Mouse (Mus musculus) intestine, postnatal 0 days (tissue): ENCODE results near the gene Acadsb. TPM values are rescaled to one million over a fixed set of nuclear protein-coding genes. Genes with fewer than 3 reads are reported as not detected.

Source experiments
- ATAC-seq: fragments of 200-750 bp; cut with Nextera tagmentation; 2 replicates; pipeline ENCODE4 v1.8.0; 2017; ENCODE audit warnings: mild to moderate bottlenecking, moderate TSS enrichment, moderate library complexity
- H3K27ac ChIP-seq: fragments of 300-500 bp; sonication (generic); 2 replicates; pipeline ENCODE4 v1.5.1; 2014; ENCODE audit warnings: mild to moderate bottlenecking, low read depth, low read length, moderate library complexity
- H3K27me3 ChIP-seq: fragments of 300-500 bp; sonication (generic); replicated peaks from 2 replicates; pipeline ENCODE4 v1.6.1; 2014; ENCODE audit warnings: low read length, mixed read lengths; ENCODE audit not compliant: control insufficient read depth, insufficient read depth
- H3K36me3 ChIP-seq: fragments of 300-500 bp; sonication (generic); 2 replicates; pipeline ENCODE4 v1.6.1; 2014; ENCODE audit warnings: mild to moderate bottlenecking, moderate library complexity; ENCODE audit not compliant: control insufficient read depth, insufficient read depth
- H3K4me1 ChIP-seq: fragments of 300-500 bp; sonication (generic); replicated peaks from 2 replicates; pipeline ENCODE4 v1.6.1; 2014; ENCODE audit warnings: antibody characterized with exemption, low read length, mixed read lengths; ENCODE audit not compliant: control insufficient read depth, insufficient read depth
- H3K4me2 ChIP-seq: fragments of 300-500 bp; sonication (generic); replicated peaks from 2 replicates; pipeline ENCODE4 v1.6.1; 2014; ENCODE audit warnings: low read depth, mild to moderate bottlenecking, moderate library complexity
- H3K4me3 ChIP-seq: fragments of 300-500 bp; sonication (generic); 2 replicates; pipeline ENCODE4 v1.5.1; 2014; ENCODE audit warnings: low read depth, low read length
- H3K9ac ChIP-seq: fragments of 300-500 bp; sonication (generic); 2 replicates; pipeline ENCODE4 v1.6.1; 2014; ENCODE audit warnings: mild to moderate bottlenecking, low read depth, low read length
- H3K9me3 ChIP-seq: fragments of 300-500 bp; sonication (generic); 2 replicates; pipeline ENCODE4 v1.6.1; 2016; ENCODE audit warnings: mixed run types; ENCODE audit not compliant: control insufficient read depth
- CTCF ChIP-seq: sonication (generic); IDR thresholded peaks from 2 replicates; pipeline ENCODE4 v1.5.1; 2016; ENCODE audit warnings: low read depth, mild to moderate bottlenecking, control low read depth, antibody characterized with exemption, moderate library complexity
- WGBS: fragments of 180-500 bp; shearing (Covaris S2); extraction: QIAGEN DNeasy Blood & Tissue Kit; methylation state at CpG from one replicate; pipeline ENCODE4 v1.1.7; 2014; 5-methylcytosine and 5-hydroxymethylcytosine counted together
- polyA plus RNA-seq: library from polyadenylated mRNA; unstranded; fragments of >200 nt; fragmentation: Nextera tagmentation; extraction: Ambion mirVana; gene quantifications from 2 replicates; pipeline ENCODE4 v1.2.1, GENCODE M21; 2015

The Acadsb gene
- polyA plus RNA-seq, 1 experiment from 2014 or later: 23.6 TPM

GRCm38 (mm10) chr7:131437051-131437450, 26.6 kb downstream of the Acadsb start:
- Histone ChIP-seq H3K27me3 (no peaks in the 10 kb centered on the region), H3K4me3 (no peak overlapping the region), H3K27ac (no peak overlapping the region), H3K4me2 (no peak overlapping the region), H3K9ac (no peak overlapping the region), H3K36me3 (peaks cover 3% of the 10 kb centered on the region; the same call in 1 of the 2 replicates), H3K9me3 (no peaks in the 10 kb centered on the region), H3K4me1 (no peaks in the 10 kb centered on the region)
- 40% methylated on average over 3 of the region's 3 CpGs for WGBS
- TF ChIP-seq CTCF: no peak
- ATAC-seq: peak; percentile 69

- Histone ChIP-seq H3K27me3 (no peaks in the 10 kb centered on the region), H3K4me2 (no peak overlapping the region), H3K27ac (no peak overlapping the region), H3K9ac (no peak overlapping the region), H3K4me1 (no peaks in the 10 kb centered on the region), H3K4me3 (no peak overlapping the region), H3K36me3 (no peaks in the 10 kb centered on the region), H3K9me3 (no peaks in the 10 kb centered on the region)
- TF ChIP-seq CTCF: no peak
- 73% methylated on average over 5 of the region's 5 CpGs for WGBS
- no peak for ATAC-seq
Observed at GRCm38 (mm10) chr7:131456714-131457113, 46.3 kb downstream of the Acadsb start.

GRCm38 (mm10) chr7:131465117-131465601, 54.8 kb downstream of the Acadsb start:
- Histone ChIP-seq H3K27ac (no peak overlapping the region), H3K9me3 (no peaks in the 10 kb centered on the region)
- 75% methylated on average over 3 of the region's 3 CpGs for WGBS

GRCm38 (mm10) chr7:131465735-131466134, 55.3 kb downstream of the Acadsb start:
- Histone ChIP-seq H3K9me3 (no peaks in the 10 kb centered on the region), H3K4me1 (no peaks in the 10 kb centered on the region), H3K9ac (no peak overlapping the region), H3K27me3 (no peaks in the 10 kb centered on the region), H3K4me2 (no peak overlapping the region), H3K27ac (no peak overlapping the region), H3K36me3 (no peaks in the 10 kb centered on the region), H3K4me3 (no peak overlapping the region)
- TF ChIP-seq CTCF: no peak
- no peak for ATAC-seq
- WGBS: 59% methylated on average over 3 of the region's 3 CpGs

More at GRCm38 (mm10) chr7:131465117-131465601, 54.8 kb downstream of the Acadsb start:
- Histone ChIP-seq H3K27me3 (no peaks in the 10 kb centered on the region), H3K4me1 (no peaks in the 10 kb centered on the region), H3K4me2 (no peak overlapping the region), H3K9ac (no peak overlapping the region), H3K4me3 (no peak overlapping the region), H3K36me3 (no peaks in the 10 kb centered on the region)
- no peak for TF ChIP-seq CTCF
- no peak for ATAC-seq

- no peak overlapping the region for H3K9ac ChIP-seq
- H3K27ac ChIP-seq: no peak overlapping the region
- H3K4me2 ChIP-seq: no peak overlapping the region
- no peak for ATAC-seq
- no peaks in the 10 kb centered on the region for H3K9me3 ChIP-seq
- no peak for TF ChIP-seq CTCF
- no peaks in the 10 kb centered on the region for H3K27me3 ChIP-seq
- 77% methylated on average over 3 of the region's 3 CpGs for WGBS
- H3K4me1 ChIP-seq: no peaks in the 10 kb centered on the region
- H3K36me3 ChIP-seq: no peaks in the 10 kb centered on the region
- no peak overlapping the region for H3K4me3 ChIP-seq
Observed at GRCm38 (mm10) chr7:131467312-131467711, 56.9 kb downstream of the Acadsb start.

- no peak overlapping the region for H3K27ac ChIP-seq
- ATAC-seq: no peak
- H3K27me3 ChIP-seq: no peaks in the 10 kb centered on the region
- peak; percentile 50 for TF ChIP-seq CTCF
- no peaks in the 10 kb centered on the region for H3K36me3 ChIP-seq
- no peaks in the 10 kb centered on the region for H3K4me1 ChIP-seq
- no peaks in the 10 kb centered on the region for H3K9me3 ChIP-seq
- H3K4me2 ChIP-seq: no peak overlapping the region
- 62% methylated on average over 3 of the region's 3 CpGs for WGBS
- H3K9ac ChIP-seq: no peak overlapping the region
- no peak overlapping the region for H3K4me3 ChIP-seq
Observed at GRCm38 (mm10) chr7:131469506-131469905, 59.1 kb downstream of the Acadsb start.

GRCm38 (mm10) chr7:131471551-131471950, 61.1 kb downstream of the Acadsb start:
- Histone ChIP-seq H3K27ac (no peak overlapping the region), H3K4me3 (no peak overlapping the region), H3K4me1 (no peaks in the 10 kb centered on the region), H3K4me2 (no peak overlapping the region), H3K36me3 (no peaks in the 10 kb centered on the region), H3K9ac (no peak overlapping the region), H3K9me3 (no peaks in the 10 kb centered on the region), H3K27me3 (no peaks in the 10 kb centered on the region)
- TF ChIP-seq CTCF: no peak
- WGBS: 87% methylated on average over 5 of the region's 5 CpGs
- no peak for ATAC-seq
